Mouse (Mus musculus) liver, adult 2 months (tissue): ENCODE measurements at regions not wholly inside any gene's neighbourhood (a gene's known extent, or its start where the extent isn't known, plus 50 kb on each side); places are given as distances from the start of the nearest gene placed in this dataset.

Source experiments
- DNase-seq: peaks from one replicate; pipeline ENCODE4 v3.0.0-alpha.2; 2011; ENCODE audit warnings: low read depth, low spot score; ENCODE audit errors: extremely low read depth
- H3K27ac ChIP-seq: fragments of 200-500 bp; replicated peaks from 2 replicates; pipeline ENCODE4 v1.5.1; 2012; ENCODE audit warnings: low read depth, mild to moderate bottlenecking, control low read depth, inconsistent platforms, low read length; ENCODE audit not compliant: insufficient read depth
- H3K27me3 ChIP-seq: fragments of 200-500 bp; 2 replicates; pipeline ENCODE4 v1.6.1; 2012; ENCODE audit warnings: mild to moderate bottlenecking, moderate library complexity, low read length, inconsistent platforms; ENCODE audit not compliant: control insufficient read depth, insufficient read depth
- H3K36me3 ChIP-seq: fragments of 200-500 bp; 2 replicates; pipeline ENCODE4 v1.6.1; 2012; ENCODE audit warnings: low read length, inconsistent platforms; ENCODE audit not compliant: control insufficient read depth, insufficient read depth
- H3K4me1 ChIP-seq: fragments of 200-500 bp; 2 replicates; pipeline ENCODE4 v1.6.1; 2011; ENCODE audit warnings: low read length; ENCODE audit not compliant: control insufficient read depth, insufficient read depth
- H3K4me3 ChIP-seq: fragments of 200-500 bp; 2 replicates; pipeline ENCODE4 v1.5.1; 2011; ENCODE audit warnings: low read depth, mild to moderate bottlenecking, control low read depth, low read length, moderate library complexity; ENCODE audit not compliant: insufficient read depth
- H3K79me2 ChIP-seq: fragments of 200-500 bp; 2 replicates; pipeline ENCODE4 v1.6.1; 2012; ENCODE audit warnings: inconsistent platforms, mild to moderate bottlenecking, low read length, moderate library complexity; ENCODE audit not compliant: control insufficient read depth, insufficient read depth
- H3K9ac ChIP-seq: fragments of 200-500 bp; 2 replicates; pipeline ENCODE4 v1.6.1; 2012; ENCODE audit warnings: low read depth, mild to moderate bottlenecking, control low read depth, inconsistent platforms, low read length
- CTCF ChIP-seq: fragments of 200-500 bp; IDR thresholded peaks from 2 replicates; pipeline ENCODE4 v1.5.1; 2011; ENCODE audit warnings: low read depth, low read length, control low read depth
- POLR2A ChIP-seq: fragments of 200-500 bp; IDR thresholded peaks from 2 replicates; pipeline ENCODE4 v1.6.1; 2011; ENCODE audit warnings: low read length, control low read depth; ENCODE audit not compliant: insufficient read depth; ENCODE audit errors: extremely low read depth
- WGBS: fragments of 180-500 bp; shearing (Covaris S2); methylation state at CpG from one replicate; pipeline ENCODE4 v1.1.7; 2018; 5-methylcytosine and 5-hydroxymethylcytosine counted together

- H3K36me3 ChIP-seq: no peaks in the 10 kb centered on the region
- no peak overlapping the region for H3K4me3 ChIP-seq
- DNase-seq: no peak
- no peak overlapping the region for H3K9ac ChIP-seq
- H3K27ac ChIP-seq: no peak overlapping the region
- no peaks in the 10 kb centered on the region for H3K4me1 ChIP-seq
- no peaks in the 10 kb centered on the region for H3K79me2 ChIP-seq
- 53% methylated on average over 2 of the region's 2 CpGs for WGBS
- TF ChIP-seq CTCF (no peak), POLR2A (no peak)
- H3K27me3 ChIP-seq: no peaks in the 10 kb centered on the region
Measured at GRCm38 (mm10) chr15:69483096-69483495, 2982.4 kb upstream of the Lrrc6 start.

GRCm38 (mm10) chr15:69481087-69481486 is 2980.4 kb upstream of the Lrrc6 start:
- no peak overlapping the region for H3K4me3 ChIP-seq
- no peaks in the 10 kb centered on the region for H3K79me2 ChIP-seq
- DNase-seq: no peak
- H3K4me1 ChIP-seq: no peaks in the 10 kb centered on the region
- TF ChIP-seq CTCF (no peak), POLR2A (no peak)
- H3K9ac ChIP-seq: no peak overlapping the region
- H3K27me3 ChIP-seq: no peaks in the 10 kb centered on the region
- no peak overlapping the region for H3K27ac ChIP-seq
- H3K36me3 ChIP-seq: no peaks in the 10 kb centered on the region
- WGBS: 81% methylated on average over 3 of the region's 3 CpGs

GRCm38 (mm10) chr15:69477050-69477449 is 2976.3 kb upstream of the Lrrc6 start:
- Histone ChIP-seq H3K27ac (no peak overlapping the region), H3K9ac (no peak overlapping the region), H3K79me2 (no peaks in the 10 kb centered on the region), H3K4me1 (no peaks in the 10 kb centered on the region), H3K27me3 (no peaks in the 10 kb centered on the region), H3K4me3 (no peak overlapping the region), H3K36me3 (no peaks in the 10 kb centered on the region)
- no peak for DNase-seq
- 66% methylated on average over 3 of the region's 3 CpGs for WGBS
- TF ChIP-seq CTCF: no peak
- TF ChIP-seq POLR2A: no peak

GRCm38 (mm10) chr15:69469566-69469965 is 2968.9 kb upstream of the Lrrc6 start:
- no peaks in the 10 kb centered on the region for H3K79me2 ChIP-seq
- no peak overlapping the region for H3K4me3 ChIP-seq
- TF ChIP-seq CTCF (no peak), POLR2A (no peak)
- no peaks in the 10 kb centered on the region for H3K36me3 ChIP-seq
- H3K9ac ChIP-seq: no peak overlapping the region
- WGBS: 74% methylated on average over 1 of the region's 1 CpGs
- DNase-seq: no peak
- H3K4me1 ChIP-seq: no peaks in the 10 kb centered on the region
- H3K27me3 ChIP-seq: no peaks in the 10 kb centered on the region
- no peak overlapping the region for H3K27ac ChIP-seq

GRCm38 (mm10) chr15:69460581-69461194 is 2960.0 kb upstream of the Lrrc6 start:
- Histone ChIP-seq H3K79me2 (no peaks in the 10 kb centered on the region), H3K27me3 (no peaks in the 10 kb centered on the region), H3K27ac (no peak overlapping the region), H3K36me3 (no peaks in the 10 kb centered on the region), H3K9ac (no peak overlapping the region), H3K4me3 (no peak overlapping the region), H3K4me1 (no peaks in the 10 kb centered on the region)
- 87% methylated on average over 2 of the region's 2 CpGs for WGBS
- DNase-seq: no peak
- TF ChIP-seq CTCF: no peak
- no peak for TF ChIP-seq POLR2A

GRCm38 (mm10) chr15:69457473-69457872 is 2956.8 kb upstream of the Lrrc6 start:
- no peak for DNase-seq
- H3K79me2 ChIP-seq: no peaks in the 10 kb centered on the region
- H3K4me3 ChIP-seq: no peak overlapping the region
- 69% methylated on average over 4 of the region's 4 CpGs for WGBS
- H3K9ac ChIP-seq: no peak overlapping the region
- no peaks in the 10 kb centered on the region for H3K27me3 ChIP-seq
- no peak overlapping the region for H3K27ac ChIP-seq
- H3K36me3 ChIP-seq: no peaks in the 10 kb centered on the region
- H3K4me1 ChIP-seq: no peaks in the 10 kb centered on the region
- TF ChIP-seq CTCF: no peak
- TF ChIP-seq POLR2A: no peak
